Mouse (Mus musculus): Measurements from ENCODE around the gene Chmp2b.

DNA sequence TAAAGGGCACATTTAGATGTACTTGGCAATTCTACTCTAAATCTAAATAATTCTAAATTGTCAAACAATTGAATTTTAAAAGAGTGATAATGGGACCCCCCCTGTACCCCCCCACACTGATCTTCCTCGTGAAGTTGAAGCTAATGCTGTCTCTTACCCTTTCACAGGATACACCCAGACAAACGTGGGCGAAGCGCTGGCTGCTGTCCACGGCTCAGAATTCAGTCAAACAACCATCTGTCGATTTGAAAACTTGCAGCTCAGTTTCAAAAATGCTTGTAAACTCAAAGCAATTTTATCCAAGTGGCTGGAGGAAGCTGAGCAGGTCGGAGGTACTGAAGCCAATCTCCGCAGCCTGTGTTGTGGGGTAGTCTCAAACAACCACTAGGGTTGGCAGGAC lies 30.9 kb downstream of the Chmp2b start:
- TF ChIP-seq GATA1 (IDR thresholded peaks at IDR 0.05; ENCODE audit: borderline replicate concordance, low read length) (no peak), FLI1 (IDR thresholded peaks at IDR 0.05; ENCODE audit: low read length) (no peak)
